Mouse (Mus musculus): ENCODE measurements at regions not wholly inside any gene's neighbourhood (a gene's known extent, or its start where the extent isn't known, plus 50 kb on each side); places are given as distances from the start of the nearest gene placed in this dataset.

DNA sequence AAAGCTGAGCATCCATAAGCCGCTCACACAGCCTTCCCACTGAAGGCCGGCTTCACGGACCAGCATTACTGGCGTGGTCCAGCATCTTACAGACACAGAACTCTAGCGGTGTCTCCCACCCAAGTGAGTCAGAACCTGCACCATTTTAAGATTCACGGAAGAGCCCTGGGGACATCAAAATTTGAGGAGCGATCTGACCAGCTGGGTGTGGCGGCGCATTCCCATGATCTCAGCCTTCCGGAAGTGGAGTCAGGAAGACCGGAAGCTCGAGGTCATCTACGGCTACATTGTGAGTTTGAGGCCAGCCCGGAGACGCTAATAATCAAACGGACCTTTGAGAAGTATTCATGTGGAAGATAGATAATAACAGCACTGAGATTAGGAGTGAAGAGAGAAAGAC lies 171.5 kb upstream of the Jmjd1c start:
- peaks cover 30% of the 10 kb centered on the region for H3K4me1 ChIP-seq (replicated peaks; ENCODE audit: control insufficient read depth, insufficient read depth, low read length)
- 79% methylated on average over 16 of the region's 16 CpGs for WGBS
- no peak for ATAC-seq (ENCODE audit: low read depth)
- no peaks in the 10 kb centered on the region for H3K9me3 ChIP-seq (ENCODE audit: control insufficient read depth, low read length)
- H3K9ac ChIP-seq (ENCODE audit: low read length), result no peak overlapping the region
- no peaks in the 10 kb centered on the region for H3K27me3 ChIP-seq (ENCODE audit: control insufficient read depth, insufficient read depth, low read depth, low read length)
- H3K36me3 ChIP-seq (ENCODE audit: control insufficient read depth, insufficient read depth, low read length), result no peaks in the 10 kb centered on the region
- no peak overlapping the region for H3K27ac ChIP-seq (ENCODE audit: low read length)
- no peak overlapping the region for H3K4me3 ChIP-seq (ENCODE audit: low read length)
- H3K4me2 ChIP-seq (ENCODE audit: low read depth, low read length), result no peak overlapping the region

DNA sequence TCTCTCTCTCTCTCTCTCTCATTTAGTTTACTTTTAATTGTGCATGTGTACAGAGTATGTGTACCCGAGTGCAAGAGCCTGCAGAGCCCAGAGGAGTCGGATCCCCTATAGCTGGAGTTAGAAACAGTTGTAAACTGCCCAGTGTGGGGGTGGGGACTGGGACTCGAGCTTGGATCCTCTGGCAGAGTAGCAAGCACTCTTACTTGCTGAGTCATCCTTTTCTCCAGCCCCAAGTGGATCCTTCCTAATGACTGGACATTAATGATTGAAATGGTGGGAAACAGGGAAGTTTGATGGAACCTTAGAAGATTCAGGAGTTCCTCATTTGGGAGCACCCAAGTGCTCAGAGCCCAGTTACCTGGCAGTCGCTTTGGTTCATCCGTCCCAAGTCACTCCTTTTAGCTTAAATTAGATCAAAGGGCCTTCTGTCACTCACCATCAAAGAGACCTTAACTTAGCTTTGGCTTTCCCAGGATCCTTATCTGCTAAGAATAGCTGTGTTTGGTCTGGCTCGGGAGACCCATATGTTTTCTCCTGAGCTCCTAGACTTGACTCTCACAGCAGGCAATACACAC lies 170.3 kb upstream of the Jmjd1c start:
- no peaks in the 10 kb centered on the region for H3K9me3 ChIP-seq (ENCODE audit: control insufficient read depth, low read length)
- no peak for ATAC-seq (ENCODE audit: low read depth)
- no peak overlapping the region for H3K4me3 ChIP-seq (ENCODE audit: low read length)
- no peak overlapping the region for H3K27ac ChIP-seq (ENCODE audit: low read length)
- H3K4me2 ChIP-seq (ENCODE audit: low read depth, low read length), result no peak overlapping the region
- H3K9ac ChIP-seq (ENCODE audit: low read length), result no peak overlapping the region
- 30% methylated on average over 6 of the region's 6 CpGs for WGBS
- H3K4me1 ChIP-seq (replicated peaks; ENCODE audit: control insufficient read depth, insufficient read depth, low read length), result peaks cover 24% of the 10 kb centered on the region
- no peaks in the 10 kb centered on the region for H3K27me3 ChIP-seq (ENCODE audit: control insufficient read depth, insufficient read depth, low read depth, low read length)
- no peaks in the 10 kb centered on the region for H3K36me3 ChIP-seq (ENCODE audit: control insufficient read depth, insufficient read depth, low read length)

DNA sequence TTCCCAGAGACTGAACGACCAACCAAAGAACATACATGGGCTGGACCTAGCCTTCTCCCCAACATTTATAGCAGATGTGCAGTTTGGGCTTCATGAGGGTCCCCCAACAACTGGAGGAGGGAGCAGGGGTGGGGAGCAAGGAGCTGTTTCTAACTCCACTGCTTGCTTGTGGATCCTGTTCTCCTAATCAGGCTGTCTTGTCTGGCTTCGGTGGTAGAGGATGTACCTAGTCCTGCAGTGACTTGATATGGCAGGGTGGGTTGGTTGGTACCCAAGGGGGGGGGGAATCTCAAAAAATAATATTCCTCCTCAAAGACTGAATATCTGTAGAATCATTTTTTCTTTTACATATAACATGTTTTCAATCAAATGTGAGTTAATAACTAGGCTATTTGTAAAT lies 168.3 kb upstream of the Jmjd1c start:
- ATAC-seq (ENCODE audit: low read depth), result no peak
- no peak overlapping the region for H3K9ac ChIP-seq (ENCODE audit: low read length)
- no peak overlapping the region for H3K4me3 ChIP-seq (ENCODE audit: low read length)
- H3K9me3 ChIP-seq (ENCODE audit: control insufficient read depth, low read length), result no peaks in the 10 kb centered on the region
- H3K4me2 ChIP-seq (ENCODE audit: low read depth, low read length), result no peak overlapping the region
- H3K36me3 ChIP-seq (ENCODE audit: control insufficient read depth, insufficient read depth, low read length), result no peaks in the 10 kb centered on the region
- 81% methylated on average over 2 of the region's 2 CpGs for WGBS
- no peaks in the 10 kb centered on the region for H3K27me3 ChIP-seq (ENCODE audit: control insufficient read depth, insufficient read depth, low read depth, low read length)
- no peak overlapping the region for H3K27ac ChIP-seq (ENCODE audit: low read length)
- H3K4me1 ChIP-seq (replicated peaks; ENCODE audit: control insufficient read depth, insufficient read depth, low read length), result peaks cover 11% of the 10 kb centered on the region

DNA sequence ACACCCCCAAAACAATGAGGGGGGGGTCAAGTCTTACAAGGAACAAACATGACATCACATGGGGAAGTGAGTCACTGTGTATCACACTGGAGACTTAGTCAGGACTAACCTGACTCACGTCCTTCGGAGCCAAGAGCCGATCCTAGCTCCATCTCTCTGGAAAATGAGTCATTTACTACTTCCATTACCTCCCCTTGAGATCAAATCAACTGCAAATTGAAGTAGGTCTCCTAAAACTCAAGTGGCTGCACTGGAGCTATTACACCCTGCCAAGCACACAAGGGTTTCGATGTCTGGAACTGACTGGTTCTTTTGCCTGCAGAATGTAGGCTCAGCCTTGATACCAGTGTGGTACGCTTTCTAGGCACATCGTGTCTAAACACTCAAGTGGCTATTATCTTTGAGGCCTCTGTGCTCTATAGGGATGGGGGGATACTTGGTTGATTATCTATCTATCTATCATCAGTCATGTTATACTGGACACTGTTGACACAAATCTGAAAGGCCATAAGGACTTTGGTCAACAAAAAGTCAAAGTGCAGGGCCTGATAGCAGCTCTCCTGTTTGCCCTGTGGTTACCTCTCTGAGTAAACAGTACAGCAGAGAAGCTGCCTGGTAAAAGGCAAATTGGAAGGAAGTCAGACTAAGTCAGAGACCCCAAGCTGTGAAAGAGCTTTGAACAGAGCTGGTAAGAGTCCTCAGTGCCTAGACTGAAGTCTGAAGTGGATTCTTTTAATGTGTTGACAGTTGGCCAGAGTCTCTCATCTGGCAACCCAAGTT lies 167.5 kb upstream of the Jmjd1c start:
- ATAC-seq (ENCODE audit: low read depth), result peak; percentile 89

DNA sequence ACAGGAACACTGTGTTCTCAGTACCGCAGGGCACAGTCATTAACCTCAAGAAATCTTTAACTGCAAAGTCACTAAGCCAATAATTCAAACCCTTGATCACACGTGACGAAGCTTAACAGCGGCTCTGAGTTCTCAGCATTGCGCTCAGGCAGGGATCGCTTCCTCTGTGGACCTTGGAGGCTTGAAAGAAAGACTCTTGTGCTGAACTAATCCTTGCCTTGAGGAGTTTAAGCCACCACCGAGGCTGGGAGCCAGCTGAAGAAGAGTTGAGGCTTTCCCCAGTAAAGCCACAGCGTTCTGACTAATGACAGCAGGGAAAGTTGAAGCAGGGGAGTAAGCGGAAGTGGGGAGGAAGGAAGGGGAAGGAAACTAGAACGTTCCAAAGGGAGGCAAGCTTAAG lies 165.4 kb upstream of the Jmjd1c start:
- no peak overlapping the region for H3K27ac ChIP-seq (ENCODE audit: low read length)
- WGBS, result 63% methylated on average over 10 of the region's 10 CpGs

More for the DNA sequence above, 167.5 kb upstream of the Jmjd1c start:
- H3K4me1 ChIP-seq (replicated peaks; ENCODE audit: control insufficient read depth, insufficient read depth, low read length), result peaks cover 8% of the 10 kb centered on the region
- H3K9me3 ChIP-seq (ENCODE audit: control insufficient read depth, low read length), result no peaks in the 10 kb centered on the region
- whole genome bisulfite sequencing, result 36% methylated on average over 6 of the region's 6 CpGs
- H3K27ac ChIP-seq (ENCODE audit: low read length), result peak overlapping the region; percentile 62
- H3K27me3 ChIP-seq (ENCODE audit: control insufficient read depth, insufficient read depth, low read depth, low read length), result no peaks in the 10 kb centered on the region
- no peak overlapping the region for H3K4me3 ChIP-seq (ENCODE audit: low read length)
- H3K36me3 ChIP-seq (ENCODE audit: control insufficient read depth, insufficient read depth, low read length), result no peaks in the 10 kb centered on the region
- no peak overlapping the region for H3K9ac ChIP-seq (ENCODE audit: low read length)
- H3K4me2 ChIP-seq (ENCODE audit: low read depth, low read length), result peak overlapping the region; percentile 6; the same call in 1 of the 2 replicates

DNA sequence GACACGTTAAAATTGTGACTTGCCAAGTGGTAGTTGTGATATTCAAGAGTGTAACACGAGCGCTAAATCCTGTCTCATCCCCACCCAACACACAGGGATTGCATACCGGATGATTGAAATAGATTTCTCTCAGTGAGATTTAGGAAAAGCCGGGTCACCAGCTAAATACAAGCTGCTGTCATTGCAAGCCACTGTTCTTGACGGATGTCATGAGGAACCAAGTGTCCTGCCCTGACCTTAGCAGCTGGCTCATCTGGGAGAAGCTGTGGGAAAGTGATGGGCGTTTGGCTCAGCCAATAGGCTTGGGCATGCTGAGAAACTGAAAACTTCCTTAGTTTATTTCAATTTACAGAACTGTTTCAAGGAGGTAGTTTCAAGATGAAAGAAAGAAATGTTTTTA lies 164.4 kb upstream of the Jmjd1c start:
- WGBS, result 57% methylated on average over 7 of the region's 7 CpGs
- no peaks in the 10 kb centered on the region for H3K9me3 ChIP-seq (ENCODE audit: control insufficient read depth, low read length)
- no peak for ATAC-seq (ENCODE audit: low read depth)

More for the DNA sequence above, 165.4 kb upstream of the Jmjd1c start:
- no peak for ATAC-seq (ENCODE audit: low read depth)
- Histone ChIP-seq H3K27me3 (ENCODE audit: control insufficient read depth, insufficient read depth, low read depth, low read length) (no peaks in the 10 kb centered on the region), H3K36me3 (ENCODE audit: control insufficient read depth, insufficient read depth, low read length) (no peaks in the 10 kb centered on the region), H3K9ac (ENCODE audit: low read length) (no peak overlapping the region), H3K9me3 (ENCODE audit: control insufficient read depth, low read length) (no peaks in the 10 kb centered on the region), H3K4me2 (ENCODE audit: low read depth, low read length) (no peak overlapping the region), H3K4me3 (ENCODE audit: low read length) (no peak overlapping the region), H3K4me1 (replicated peaks; ENCODE audit: control insufficient read depth, insufficient read depth, low read length) (peaks cover 7% of the 10 kb centered on the region)

DNA sequence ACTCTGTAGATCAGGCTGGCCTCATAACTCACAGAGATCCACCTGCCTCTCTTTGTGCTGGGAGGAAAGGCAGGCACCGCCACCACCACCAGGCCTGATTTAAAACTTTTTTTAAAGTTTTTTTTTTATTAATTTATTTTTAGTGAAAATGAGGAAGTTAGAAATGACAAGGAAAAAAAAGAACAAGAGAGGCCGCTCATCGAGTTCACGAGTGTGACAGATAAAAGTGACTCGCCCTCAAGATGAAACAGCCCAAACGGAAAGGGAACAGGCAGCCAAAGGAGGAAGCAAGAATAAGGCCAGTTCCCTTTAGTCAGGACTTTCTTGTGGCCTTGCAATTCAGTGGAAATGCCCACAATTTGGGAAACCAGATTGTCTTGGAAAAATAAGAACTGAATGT lies 163.4 kb upstream of the Jmjd1c start:
- WGBS, result 73% methylated on average over 6 of the region's 6 CpGs
- no peak for ATAC-seq (ENCODE audit: low read depth)
- no peaks in the 10 kb centered on the region for H3K27me3 ChIP-seq (ENCODE audit: control insufficient read depth, insufficient read depth, low read depth, low read length)
- no peak overlapping the region for H3K9ac ChIP-seq (ENCODE audit: low read length)
- H3K9me3 ChIP-seq (ENCODE audit: control insufficient read depth, low read length), result no peaks in the 10 kb centered on the region
- H3K4me3 ChIP-seq (ENCODE audit: low read length), result no peak overlapping the region
- H3K4me1 ChIP-seq (replicated peaks; ENCODE audit: control insufficient read depth, insufficient read depth, low read length), result peaks cover 5% of the 10 kb centered on the region
- H3K4me2 ChIP-seq (ENCODE audit: low read depth, low read length), result no peak overlapping the region
- H3K27ac ChIP-seq (ENCODE audit: low read length), result no peak overlapping the region
- no peaks in the 10 kb centered on the region for H3K36me3 ChIP-seq (ENCODE audit: control insufficient read depth, insufficient read depth, low read length)

More for the DNA sequence above, 164.4 kb upstream of the Jmjd1c start:
- no peak overlapping the region for H3K4me2 ChIP-seq (ENCODE audit: low read depth, low read length)
- no peaks in the 10 kb centered on the region for H3K27me3 ChIP-seq (ENCODE audit: control insufficient read depth, insufficient read depth, low read depth, low read length)
- H3K9ac ChIP-seq (ENCODE audit: low read length), result no peak overlapping the region
- H3K27ac ChIP-seq (ENCODE audit: low read length), result no peak overlapping the region
- H3K36me3 ChIP-seq (ENCODE audit: control insufficient read depth, insufficient read depth, low read length), result no peaks in the 10 kb centered on the region
- H3K4me3 ChIP-seq (ENCODE audit: low read length), result no peak overlapping the region
- H3K4me1 ChIP-seq (replicated peaks; ENCODE audit: control insufficient read depth, insufficient read depth, low read length), result peaks cover 5% of the 10 kb centered on the region

DNA sequence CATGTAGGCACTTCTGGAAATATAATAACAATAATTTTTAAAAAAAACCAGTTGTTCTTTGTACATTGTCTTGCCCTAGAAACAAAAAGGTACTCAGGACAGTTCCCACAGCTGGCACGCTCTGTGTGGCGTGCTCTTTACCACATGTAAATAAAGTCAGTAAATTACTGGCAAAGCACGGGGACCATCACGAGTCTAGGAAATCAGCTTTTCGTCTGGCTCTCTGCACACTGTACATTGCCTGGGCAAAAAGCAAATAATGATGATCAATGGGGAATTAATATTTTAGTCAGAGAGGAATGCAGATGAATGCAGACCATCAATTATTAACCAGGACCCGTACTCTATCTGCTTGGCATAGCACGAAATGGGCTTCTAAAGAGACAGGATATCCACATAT lies 162.2 kb upstream of the Jmjd1c start:
- Histone ChIP-seq H3K9me3 (ENCODE audit: control insufficient read depth, low read length) (no peaks in the 10 kb centered on the region), H3K4me2 (ENCODE audit: low read depth, low read length) (no peak overlapping the region), H3K27me3 (ENCODE audit: control insufficient read depth, insufficient read depth, low read depth, low read length) (no peaks in the 10 kb centered on the region), H3K36me3 (ENCODE audit: control insufficient read depth, insufficient read depth, low read length) (no peaks in the 10 kb centered on the region), H3K4me1 (replicated peaks; ENCODE audit: control insufficient read depth, insufficient read depth, low read length) (peaks cover 1% of the 10 kb centered on the region), H3K4me3 (ENCODE audit: low read length) (no peak overlapping the region), H3K9ac (ENCODE audit: low read length) (no peak overlapping the region), H3K27ac (ENCODE audit: low read length) (no peak overlapping the region)
- ATAC-seq (ENCODE audit: low read depth), result no peak
- WGBS, result 66% methylated on average over 7 of the region's 7 CpGs

DNA sequence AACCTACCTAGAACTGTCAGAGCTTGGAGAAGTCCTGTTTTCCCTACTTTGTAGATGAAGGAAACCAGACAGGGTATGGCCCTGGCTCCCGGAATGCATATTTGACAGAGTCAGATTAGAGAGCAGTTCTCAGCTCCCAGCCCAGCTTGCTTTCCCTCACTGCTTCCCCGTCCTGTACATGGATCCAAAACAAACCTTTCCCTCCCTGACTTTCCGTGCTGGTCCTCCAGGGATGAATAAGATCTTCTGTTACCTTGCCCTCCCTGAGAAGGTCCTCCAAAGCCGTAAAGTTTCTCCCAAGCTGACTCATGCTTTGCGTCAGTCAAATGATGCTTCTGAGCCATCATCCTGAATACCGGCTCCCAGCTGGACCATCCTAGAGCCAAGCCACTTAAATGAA lies 160.2 kb upstream of the Jmjd1c start:
- no peaks in the 10 kb centered on the region; the same call in 1 of the 2 replicates for H3K4me1 ChIP-seq (replicated peaks; ENCODE audit: control insufficient read depth, insufficient read depth, low read length)
- H3K4me2 ChIP-seq (ENCODE audit: low read depth, low read length), result no peak overlapping the region
- no peaks in the 10 kb centered on the region for H3K9me3 ChIP-seq (ENCODE audit: control insufficient read depth, low read length)
- no peak overlapping the region for H3K9ac ChIP-seq (ENCODE audit: low read length)
- no peak overlapping the region for H3K4me3 ChIP-seq (ENCODE audit: low read length)
- no peaks in the 10 kb centered on the region for H3K27me3 ChIP-seq (ENCODE audit: control insufficient read depth, insufficient read depth, low read depth, low read length)
- no peak for ATAC-seq (ENCODE audit: low read depth)
- WGBS, result 54% methylated on average over 6 of the region's 6 CpGs
- H3K27ac ChIP-seq (ENCODE audit: low read length), result no peak overlapping the region
- H3K36me3 ChIP-seq (ENCODE audit: control insufficient read depth, insufficient read depth, low read length), result no peaks in the 10 kb centered on the region
